Comparison of ENCODE assay signal across 18 mouse cellular contexts in genomic region chr19:18644084-18644483, GRCm38 (mm10). TPM values are rescaled to one million over a fixed set of nuclear protein-coding genes. Genes with fewer than 3 reads are reported as not detected.
DNase-seq lines count a peak whose midpoint lies in the region; ATAC-seq lines count a peak whose summit lies in the region.
"Had no signal": no experiment of that assay in that cellular context is flagged by ENCODE, and none has a peak within 500 bp of the region (broad histone marks: within the 10 kb centered on the region; RNA-seq: fewer than 3 reads in every experiment).

No protein-coding gene starts in this region.

- H3K9me3 ChIP-seq in kidney, embryonic 15.5 days (replicated peaks), result no peaks in the 10 kb centered on the region
- H3K9me3 ChIP-seq in kidney, embryonic 14.5 days (ENCODE audit: control insufficient read depth, low read length), result no peaks in the 10 kb centered on the region
- H3K9me3 ChIP-seq in liver, embryonic 12.5 days (replicated peaks), result no peaks in the 10 kb centered on the region
- H3K9me3 ChIP-seq: heart, embryonic 15.5 days; hindbrain, embryonic 10.5 days; lung, embryonic 15.5 days; neural tube, embryonic 13.5 days had no signal

- peak; percentile 77 for DNase-seq in c-Kit-positive CD71-positive TER-119-negative erythroid progenitor cells, embryonic 14.5 days (ENCODE audit: low read depth)
- no peak for DNase-seq in lung, adult 18-20 months
- DNase-seq in spleen, postnatal 36 days (ENCODE audit: low spot score in 2 of 2), result no peak
- DNase-seq: B cell, adult 2 months; cerebellum, adult 11 months; kidney, adult 9 months; layer of hippocampus, postnatal 36 days; thymus, adult 2 months had no signal

- no peak overlapping the region for H3K9ac ChIP-seq in kidney, embryonic 15.5 days
- H3K9ac ChIP-seq in kidney, embryonic 14.5 days (ENCODE audit: low read depth, low read length), result no peak overlapping the region
- H3K9ac ChIP-seq in liver, embryonic 12.5 days, result 0 out of 2 replicates have a peak overlapping the region, but pooled peaks have one; percentile 46
- H3K9ac ChIP-seq: heart, embryonic 15.5 days; lung, embryonic 15.5 days; neural tube, embryonic 13.5 days had no signal

- H3K27ac ChIP-seq in kidney, embryonic 15.5 days, result no peak overlapping the region
- no peak overlapping the region for H3K27ac ChIP-seq in kidney, embryonic 14.5 days (ENCODE audit: low read depth, low read length)
- H3K27ac ChIP-seq in liver, embryonic 12.5 days, result peak overlapping the region; percentile 86
- H3K27ac ChIP-seq: heart, embryonic 15.5 days; hindbrain, embryonic 10.5 days; lung, embryonic 15.5 days; neural tube, embryonic 13.5 days had no signal

- ATAC-seq in kidney, embryonic 15.5 days (replicated peaks; ENCODE audit: low FRiP score), result 0 out of 2 replicates have a peak, but pooled peaks have one; percentile 29
- ATAC-seq in kidney, embryonic 14.5 days (ENCODE audit: low FRiP score, low TSS enrichment), result no peak
- peak; percentile 89 for ATAC-seq in liver, embryonic 12.5 days
- ATAC-seq in megakaryocyte progenitor cell, adult 5-6 weeks (replicated peaks; ENCODE audit: poor library complexity), result peak; percentile 76
- ATAC-seq in cerebellum, adult (ENCODE audit: insufficient number of reproducible peaks, low FRiP score, low TSS enrichment), result no peak
- ATAC-seq: forebrain, embryonic 16.5 days had no signal

- 83% methylated on average over 6 of the region's 6 CpGs for WGBS in kidney, embryonic 15.5 days
- 80% methylated on average over 6 of the region's 6 CpGs for WGBS in kidney, embryonic 14.5 days
- 32% methylated on average over 6 of the region's 6 CpGs for WGBS in liver, embryonic 12.5 days (ENCODE audit: insufficient replicate concordance)

- no peaks in the 10 kb centered on the region for H3K27me3 ChIP-seq in kidney, embryonic 15.5 days
- H3K27me3 ChIP-seq in kidney, embryonic 14.5 days (ENCODE audit: control insufficient read depth, insufficient read depth, low read length), result no peaks in the 10 kb centered on the region
- no peaks in the 10 kb centered on the region for H3K27me3 ChIP-seq in liver, embryonic 12.5 days (replicated peaks)
- H3K27me3 ChIP-seq: heart, embryonic 15.5 days; lung, embryonic 15.5 days; neural tube, embryonic 13.5 days had no signal

- no peak overlapping the region for H3K4me3 ChIP-seq in kidney, embryonic 15.5 days (replicated peaks)
- H3K4me3 ChIP-seq in kidney, embryonic 14.5 days (ENCODE audit: low read length), result no peak overlapping the region
- H3K4me3 ChIP-seq in liver, embryonic 12.5 days, result no peak overlapping the region
- H3K4me3 ChIP-seq: heart, embryonic 15.5 days; hindbrain, embryonic 10.5 days; lung, embryonic 15.5 days; neural tube, embryonic 13.5 days had no signal

- H3K4me1 ChIP-seq in kidney, embryonic 15.5 days, result 0 out of 2 replicates have a peak, but pooled peaks cover 3% of the 10 kb centered on the region
- no peaks in the 10 kb centered on the region for H3K4me1 ChIP-seq in kidney, embryonic 14.5 days (ENCODE audit: control insufficient read depth, insufficient read depth, low read length)
- H3K4me1 ChIP-seq in liver, embryonic 12.5 days, result peaks cover 55% of the 10 kb centered on the region
- H3K4me1 ChIP-seq: lung, embryonic 15.5 days; neural tube, embryonic 13.5 days had no signal

- H3K4me2 ChIP-seq in kidney, embryonic 15.5 days, result no peak overlapping the region
- no peak overlapping the region for H3K4me2 ChIP-seq in kidney, embryonic 14.5 days (replicated peaks; ENCODE audit: low read depth, low read length)
- H3K4me2 ChIP-seq in liver, embryonic 12.5 days, result peak overlapping the region; percentile 54
- H3K4me2 ChIP-seq: heart, embryonic 15.5 days; lung, embryonic 15.5 days; neural tube, embryonic 13.5 days had no signal

- peaks cover 3% of the 10 kb centered on the region; the same call in 1 of the 2 replicates for H3K36me3 ChIP-seq in kidney, embryonic 15.5 days
- H3K36me3 ChIP-seq in kidney, embryonic 14.5 days (ENCODE audit: control insufficient read depth, insufficient read depth, low read length), result peaks cover 2% of the 10 kb centered on the region; the same call in 1 of the 2 replicates
- no peaks in the 10 kb centered on the region for H3K36me3 ChIP-seq in liver, embryonic 12.5 days
- H3K36me3 ChIP-seq: hindbrain, embryonic 10.5 days; lung, embryonic 15.5 days; neural tube, embryonic 13.5 days had no signal

RNA-seq across cellular contexts. Expression of gene Nmrk1, which starts 12.3 kb away (rescaled TPM):
- 24.0 and 24.7 TPM in 2 replicates for polyA plus RNA-seq in kidney, embryonic 15.5 days (2015; fragmentation: Nextera tagmentation; extraction: Ambion mirVana)
- 17.8 and 18.5 TPM in 2 replicates for polyA plus RNA-seq in kidney, embryonic 14.5 days (2014; fragmentation: Nextera tagmentation; extraction: Ambion mirVana)
- 6.3 and 7.2 TPM in 2 replicates for polyA plus RNA-seq in liver, embryonic 12.5 days (2016; fragmentation: Nextera tagmentation; extraction: Ambion mirVana)
- 10.1 TPM in 2 replicates for total RNA-seq in megakaryocyte progenitor cell, adult 5-6 weeks (2015)
- total RNA-seq in megakaryocyte progenitor cell, adult 5-6 weeks (2017), result 4.6 and 4.9 TPM in 2 replicates

RNA-seq across cellular contexts. Expression of gene Ostf1, which starts 12.5 kb away (rescaled TPM):
- 114 TPM in 2 replicates for polyA plus RNA-seq in kidney, embryonic 15.5 days (2015; fragmentation: Nextera tagmentation; extraction: Ambion mirVana)
- polyA plus RNA-seq in kidney, embryonic 14.5 days (2014; fragmentation: Nextera tagmentation; extraction: Ambion mirVana), result 96.8 and 101 TPM in 2 replicates
- polyA plus RNA-seq in liver, embryonic 12.5 days (2016; fragmentation: Nextera tagmentation; extraction: Ambion mirVana), result 60.8 and 65.1 TPM in 2 replicates
- 159 and 171 TPM in 2 replicates for total RNA-seq in megakaryocyte progenitor cell, adult 5-6 weeks (2015)
- 183 and 192 TPM in 2 replicates for total RNA-seq in megakaryocyte progenitor cell, adult 5-6 weeks (2017)

RNA-seq across cellular contexts. Expression of gene Carnmt1, which starts 26.5 kb away (rescaled TPM):
- 32.8 and 35.2 TPM in 2 replicates for polyA plus RNA-seq in kidney, embryonic 15.5 days (2015; fragmentation: Nextera tagmentation; extraction: Ambion mirVana)
- polyA plus RNA-seq in kidney, embryonic 14.5 days (2014; fragmentation: Nextera tagmentation; extraction: Ambion mirVana), result 44.8 TPM in 2 replicates
- polyA plus RNA-seq in liver, embryonic 12.5 days (2016; fragmentation: Nextera tagmentation; extraction: Ambion mirVana), result 45.4 and 46.8 TPM in 2 replicates
- 34.2 and 38.6 TPM in 2 replicates for total RNA-seq in megakaryocyte progenitor cell, adult 5-6 weeks (2015)
- total RNA-seq in megakaryocyte progenitor cell, adult 5-6 weeks (2017), result 23.2 and 30.4 TPM in 2 replicates

Comparison
In these comparisons a context has a peak if more than half of its experiments do, and no peak if none do; other contexts are left out.
1. ATAC-seq: peak in kidney, embryonic 15.5 days (single experiment), liver, embryonic 12.5 days (single experiment) and megakaryocyte progenitor cell, adult 5-6 weeks (single experiment); none in kidney, embryonic 14.5 days (single experiment) and cerebellum, adult (single experiment).